Mouse (Mus musculus) midbrain, postnatal 0 days (tissue): ENCODE results near the gene Slc4a5. TPM values are rescaled to one million over a fixed set of nuclear protein-coding genes. Genes with fewer than 3 reads are reported as not detected.

Experiments
- ATAC-seq: fragments of 200-750 bp; cut with Nextera tagmentation; 2 replicates; pipeline ENCODE4 v1.8.0; 2017; ENCODE audit warnings: moderate number of reproducible peaks, mild to moderate bottlenecking, moderate TSS enrichment, moderate library complexity; ENCODE audit not compliant: low FRiP score
- DNase-seq: peaks from one replicate; pipeline ENCODE4 v3.0.0-alpha.2; 2015; ENCODE audit warnings: low spot score
- H3K27ac ChIP-seq: fragments of 300-500 bp; sonication (generic); 2 replicates; pipeline ENCODE4 v1.5.1; 2014; ENCODE audit warnings: low read depth, mild to moderate bottlenecking, low read length, mixed read lengths
- H3K27me3 ChIP-seq: fragments of 300-500 bp; sonication (generic); 2 replicates; pipeline ENCODE4 v1.6.1; 2014; ENCODE audit warnings: low read length, control low read depth, mixed read lengths; ENCODE audit not compliant: insufficient read depth
- H3K36me3 ChIP-seq: fragments of 300-500 bp; sonication (generic); 2 replicates; pipeline ENCODE4 v1.6.1; 2014; ENCODE audit warnings: low read length, control low read depth, mixed read lengths; ENCODE audit not compliant: insufficient read depth
- H3K4me1 ChIP-seq: fragments of 300-500 bp; sonication (generic); 2 replicates; pipeline ENCODE4 v1.6.1; 2014; ENCODE audit warnings: mild to moderate bottlenecking, control low read depth, antibody characterized with exemption, low read length, mixed read lengths; ENCODE audit not compliant: insufficient read depth
- H3K4me2 ChIP-seq: fragments of 300-500 bp; sonication (generic); 2 replicates; pipeline ENCODE4 v1.6.1; 2014; ENCODE audit warnings: low read depth, mild to moderate bottlenecking, low read length, mixed read lengths; ENCODE audit not compliant: poor library complexity, severe bottlenecking
- H3K4me3 ChIP-seq: fragments of 300-500 bp; sonication (generic); 2 replicates; pipeline ENCODE4 v1.5.1; 2014; ENCODE audit warnings: low read depth, mild to moderate bottlenecking, low read length, moderate library complexity
- H3K9ac ChIP-seq: fragments of 300-500 bp; sonication (generic); replicated peaks from 2 replicates; pipeline ENCODE4 v1.6.1; 2014; ENCODE audit warnings: mild to moderate bottlenecking, low read length, moderate library complexity, mixed read lengths; ENCODE audit not compliant: poor library complexity, severe bottlenecking
- H3K9me3 ChIP-seq: fragments of 300-500 bp; sonication (generic); 2 replicates; pipeline ENCODE4 v1.6.1; 2016; ENCODE audit warnings: low read length, control low read depth
- CTCF ChIP-seq: IDR thresholded peaks from 2 replicates; pipeline ENCODE4 v1.5.1; 2016; ENCODE audit warnings: antibody characterized with exemption, mild to moderate bottlenecking
- WGBS: fragments of 180-500 bp; shearing (Covaris S2); extraction: QIAGEN DNeasy Blood & Tissue Kit; methylation state at CpG from one replicate; pipeline ENCODE4 v1.1.7; 2014; 5-methylcytosine and 5-hydroxymethylcytosine counted together
- polyA plus RNA-seq: library from polyadenylated mRNA; unstranded; fragments of >200 nt; fragmentation: Nextera tagmentation; extraction: Ambion mirVana; gene quantifications from 2 replicates; pipeline ENCODE4 v1.2.1, GENCODE M21; 2015
- total RNA-seq: library from RNA; depleted of rRNA; stranded (reverse); fragments of >200 nt; gene quantifications from 2 replicates; pipeline ENCODE4 v1.2.3, GENCODE M21; 2014; rRNA removed

The Slc4a5 gene
- total RNA-seq (0.57 and 3.3 TPM in 2 replicates), polyA plus RNA-seq (0.16 and 0.25 TPM in 2 replicates)

DNA sequence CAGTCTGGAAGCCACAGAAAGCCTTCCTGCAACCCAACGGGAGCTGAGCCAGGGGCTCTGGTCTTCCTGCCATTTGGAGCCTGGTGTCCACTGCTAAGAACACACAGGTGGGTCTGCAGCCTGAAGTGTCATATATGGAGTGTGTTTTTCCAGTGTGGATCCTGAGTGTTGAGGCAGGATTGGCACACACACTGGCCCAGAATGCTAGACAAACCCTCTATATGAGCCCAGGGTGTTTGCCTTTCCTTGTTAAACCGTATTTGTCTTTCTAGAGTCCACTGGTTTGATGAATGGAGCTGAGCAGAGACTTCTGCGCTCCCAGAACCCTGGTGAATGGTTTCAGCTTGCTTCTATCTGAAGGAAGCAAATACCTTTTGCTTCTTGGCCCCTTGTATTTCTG, at the start of gene Slc4a5:
Gene Slc4a5 (plus strand): TSS at position 15 of the 400 bp plus-strand sequence.
- H3K9ac ChIP-seq = no peak within 1 kb of the TSS
- no peak for TF ChIP-seq CTCF
- H3K27ac ChIP-seq = no peak within 1 kb of the TSS
- 73% methylated on average over 3 of the region's 3 CpGs for WGBS
- DNase-seq (no peak), ATAC-seq (no peak)
- no peaks in the 10 kb centered on the region for H3K4me1 ChIP-seq
- no peaks in the 10 kb centered on the region for H3K9me3 ChIP-seq
- H3K36me3 ChIP-seq = no peaks in the 10 kb centered on the region
- H3K4me2 ChIP-seq = no peak within 1 kb of the TSS
- no peak within 1 kb of the TSS for H3K4me3 ChIP-seq
- no peaks in the 10 kb centered on the region for H3K27me3 ChIP-seq

DNA sequence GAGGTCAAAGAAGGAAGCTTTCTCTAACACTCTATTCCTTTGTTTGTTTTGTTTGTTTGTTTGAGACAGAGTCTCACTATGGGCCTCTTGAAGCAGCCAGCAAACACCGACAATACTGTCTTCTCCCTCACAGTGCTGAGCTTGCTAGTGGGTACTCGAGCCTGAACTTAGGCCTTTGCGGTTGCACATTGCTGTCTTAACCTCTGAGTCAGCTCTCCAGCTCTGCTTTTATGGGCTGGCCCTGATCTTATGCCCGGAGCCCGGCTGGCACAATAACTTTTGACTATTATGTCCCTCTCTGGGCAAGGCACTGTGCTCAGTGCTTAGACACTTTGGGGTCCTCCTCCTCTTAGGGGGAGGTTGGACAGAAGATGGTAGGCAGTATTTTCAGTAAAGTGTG, 49.8 kb upstream of the Slc4a5 start:
- Histone ChIP-seq H3K27me3 (no peaks in the 10 kb centered on the region), H3K27ac (no peak overlapping the region), H3K4me3 (no peak overlapping the region), H3K9me3 (no peaks in the 10 kb centered on the region), H3K4me2 (no peak overlapping the region), H3K9ac (0 out of 2 replicates have a peak overlapping the region, but pooled peaks have one; percentile 24), H3K4me1 (peaks cover 13% of the 10 kb centered on the region; the same call in 1 of the 2 replicates), H3K36me3 (no peaks in the 10 kb centered on the region)
- DNase-seq (no peak), ATAC-seq (no peak)
- no peak for TF ChIP-seq CTCF
- WGBS = 82% methylated on average over 5 of the region's 5 CpGs

DNA sequence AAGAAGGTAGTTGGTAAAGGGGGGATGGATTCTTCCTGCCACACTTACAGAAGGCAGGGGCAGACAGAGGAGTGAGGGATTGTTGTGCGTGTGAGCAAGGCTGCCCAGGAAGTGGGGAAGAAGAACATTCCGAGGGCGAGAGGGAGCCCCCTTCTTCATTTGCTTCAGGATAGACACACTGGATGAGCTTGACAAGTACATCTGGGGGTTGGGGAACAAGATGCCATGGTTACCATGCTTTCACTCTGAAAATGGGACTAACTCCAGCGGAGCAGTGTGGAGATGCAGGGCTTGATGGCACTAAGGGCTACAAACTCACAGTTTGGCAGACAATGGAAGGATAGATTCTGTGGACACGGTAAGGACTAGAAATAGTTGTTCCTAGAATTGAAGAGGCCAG, 48.6 kb upstream of the Slc4a5 start:
- Histone ChIP-seq H3K9ac (peak overlapping the region; percentile 54; the same call in 1 of the 2 replicates), H3K36me3 (no peaks in the 10 kb centered on the region), H3K27me3 (no peaks in the 10 kb centered on the region), H3K4me3 (peak overlapping the region; percentile 39), H3K4me2 (peak overlapping the region; percentile 61), H3K9me3 (no peaks in the 10 kb centered on the region), H3K4me1 (peaks cover 13% of the 10 kb centered on the region; the same call in 1 of the 2 replicates), H3K27ac (no peak overlapping the region)
- DNase-seq = no peak
- 66% methylated on average over 5 of the region's 5 CpGs for WGBS
- TF ChIP-seq CTCF = no peak
- ATAC-seq = no peak

DNA sequence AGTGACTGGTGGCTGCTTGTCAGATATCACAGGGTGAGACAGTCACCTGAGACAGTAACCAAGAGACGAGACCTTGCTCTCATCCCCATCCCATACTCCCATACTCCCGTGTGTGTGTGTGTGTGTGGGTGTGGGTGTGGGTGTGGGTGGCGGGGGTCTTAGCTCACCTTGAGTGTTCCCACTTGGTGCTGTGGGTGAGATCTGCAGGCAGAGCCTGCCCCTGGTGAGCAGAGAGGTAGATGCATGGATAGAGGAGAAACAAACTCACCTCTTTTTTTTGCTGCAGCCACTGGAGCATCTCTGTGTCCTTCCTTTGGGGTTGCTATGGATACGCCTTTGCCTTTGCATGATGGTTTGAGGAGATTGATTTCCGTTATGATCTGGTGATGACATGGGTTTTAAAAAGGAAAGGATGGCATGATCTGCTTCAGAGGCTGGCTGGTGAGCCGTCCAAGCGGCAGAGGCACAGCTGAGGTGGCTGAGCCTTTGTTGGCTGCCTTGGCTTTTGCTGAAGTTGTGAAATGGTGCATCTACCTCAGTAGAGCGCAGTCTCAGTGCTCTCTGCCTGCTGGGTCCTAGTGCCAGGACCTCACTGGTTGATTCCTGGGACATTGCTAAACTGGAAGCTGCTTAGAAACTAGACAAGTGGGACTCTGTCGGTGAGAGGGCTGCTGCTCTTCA, 47.2 kb upstream of the Slc4a5 start:
- no peaks in the 10 kb centered on the region for H3K36me3 ChIP-seq
- no peaks in the 10 kb centered on the region for H3K27me3 ChIP-seq
- DNase-seq (peak; percentile 73), ATAC-seq (peak; percentile 80)
- H3K4me2 ChIP-seq = peak overlapping the region; percentile 61
- peak; percentile 30 for TF ChIP-seq CTCF
- H3K27ac ChIP-seq = peak overlapping the region; percentile 80
- 44% methylated on average over 9 of the region's 9 CpGs for WGBS
- peaks cover 7% of the 10 kb centered on the region; the same call in 1 of the 2 replicates for H3K4me1 ChIP-seq
- peak overlapping the region; percentile 39 for H3K4me3 ChIP-seq
- H3K9ac ChIP-seq = peak overlapping the region; percentile 54
- H3K9me3 ChIP-seq = no peaks in the 10 kb centered on the region

DNA sequence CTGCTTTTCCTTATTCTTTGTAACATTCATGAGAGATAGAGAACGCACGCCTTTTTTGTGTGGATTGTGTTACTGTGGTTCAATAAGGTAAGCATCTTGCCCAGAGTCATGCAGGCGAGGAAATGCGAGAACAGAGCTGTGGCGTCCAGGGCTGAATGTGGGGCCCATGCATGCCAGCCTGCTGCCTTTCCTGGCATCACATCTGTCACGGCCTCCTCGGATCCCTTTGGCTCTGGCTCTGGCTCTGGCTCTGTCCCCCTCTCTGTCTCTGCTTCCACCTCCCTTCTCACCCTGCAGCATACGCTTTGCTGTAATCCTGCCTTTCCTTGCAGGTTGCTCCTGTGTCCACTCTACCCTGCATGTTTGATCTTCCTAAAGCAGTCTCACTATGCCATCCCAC, 43.6 kb upstream of the Slc4a5 start:
- H3K9ac ChIP-seq = peak overlapping the region; percentile 36; the same call in 1 of the 2 replicates
- no peak overlapping the region for H3K27ac ChIP-seq
- H3K4me2 ChIP-seq = no peak overlapping the region
- no peaks in the 10 kb centered on the region for H3K36me3 ChIP-seq
- 77% methylated on average over 8 of the region's 8 CpGs for WGBS
- H3K9me3 ChIP-seq = no peaks in the 10 kb centered on the region
- H3K27me3 ChIP-seq = no peaks in the 10 kb centered on the region
- DNase-seq = no peak
- H3K4me3 ChIP-seq = no peak overlapping the region
- TF ChIP-seq CTCF = no peak
- H3K4me1 ChIP-seq = peaks cover 20% of the 10 kb centered on the region
- ATAC-seq = no peak

DNA sequence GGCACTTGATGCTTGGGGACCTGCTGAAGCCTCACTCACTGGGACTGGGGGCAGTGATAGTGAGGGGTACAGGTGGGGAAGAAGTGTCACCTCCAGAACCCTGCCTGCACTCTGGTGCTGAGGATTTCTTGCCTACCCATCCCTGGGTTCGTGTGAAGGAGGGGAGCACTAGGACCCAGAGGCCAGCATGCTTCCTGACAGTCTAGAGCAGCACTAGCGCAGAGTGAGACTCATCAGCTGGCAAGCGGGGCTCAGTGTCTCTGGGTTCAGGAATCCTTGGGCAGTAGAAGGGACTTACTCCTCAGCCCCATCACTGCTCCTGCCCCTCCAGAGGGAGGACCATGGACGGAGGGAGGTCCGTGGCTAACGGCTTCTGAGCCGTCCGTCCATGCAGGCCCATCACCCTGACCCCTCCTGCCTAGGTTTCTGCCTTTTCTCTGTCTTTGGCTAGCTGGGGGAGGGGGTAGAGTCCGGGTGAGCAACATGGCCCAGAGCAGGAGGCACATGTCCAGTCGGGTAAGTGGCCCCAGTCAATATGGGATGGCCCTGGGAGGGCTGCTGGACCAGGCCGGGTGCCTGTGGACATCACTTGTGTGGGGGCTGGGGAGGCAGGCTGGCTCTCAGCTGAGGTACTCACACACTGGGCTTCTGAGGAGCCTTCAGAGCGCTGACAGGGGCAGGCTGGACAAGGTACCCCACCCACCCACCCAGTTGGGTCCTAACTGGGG, 40.1 kb upstream of the Slc4a5 start:
- Histone ChIP-seq H3K36me3 (peaks cover 23% of the 10 kb centered on the region), H3K27ac (peak overlapping the region; percentile 34; the same call in 1 of the 2 replicates), H3K4me1 (peaks cover 12% of the 10 kb centered on the region), H3K4me2 (peak overlapping the region; percentile 64), H3K4me3 (peak overlapping the region; percentile 66), H3K27me3 (no peaks in the 10 kb centered on the region), H3K9ac (peak overlapping the region; percentile 80), H3K9me3 (no peaks in the 10 kb centered on the region)
- peak; percentile 81 for ATAC-seq
- WGBS = 13% methylated on average over 12 of the region's 12 CpGs
- DNase-seq = peak; percentile 78
- no peak for TF ChIP-seq CTCF
